Mouse (Mus musculus): ENCODE measurements around the gene Gm20388.
A peak's percentile ranks its signal among the peaks of the same experiment; 100 is the strongest.

Gm20388 gene

DNA sequence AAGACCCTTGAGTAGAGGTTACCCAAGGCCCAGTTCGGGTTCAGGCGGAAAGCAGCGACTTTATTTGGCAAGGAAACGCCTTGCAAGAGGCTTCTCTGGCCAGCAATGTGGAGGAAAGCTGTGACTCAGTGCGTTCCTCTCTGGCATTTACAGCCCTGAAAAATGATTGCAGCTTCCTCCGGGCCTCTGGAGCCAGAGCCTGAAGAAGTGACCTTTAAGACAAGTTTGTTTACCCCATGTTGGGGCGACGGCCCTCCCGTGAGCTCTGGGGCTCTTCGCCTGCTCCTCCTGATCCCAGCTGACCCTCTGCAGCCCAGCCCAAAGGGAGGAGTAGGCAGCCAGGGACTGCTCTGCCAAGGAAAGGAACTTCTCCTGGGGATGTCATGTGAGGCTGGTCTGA, 1036.6 kb downstream of the Gm20388 start:
- no peak for DNase-seq (ENCODE audit: extremely low spot score)

DNA sequence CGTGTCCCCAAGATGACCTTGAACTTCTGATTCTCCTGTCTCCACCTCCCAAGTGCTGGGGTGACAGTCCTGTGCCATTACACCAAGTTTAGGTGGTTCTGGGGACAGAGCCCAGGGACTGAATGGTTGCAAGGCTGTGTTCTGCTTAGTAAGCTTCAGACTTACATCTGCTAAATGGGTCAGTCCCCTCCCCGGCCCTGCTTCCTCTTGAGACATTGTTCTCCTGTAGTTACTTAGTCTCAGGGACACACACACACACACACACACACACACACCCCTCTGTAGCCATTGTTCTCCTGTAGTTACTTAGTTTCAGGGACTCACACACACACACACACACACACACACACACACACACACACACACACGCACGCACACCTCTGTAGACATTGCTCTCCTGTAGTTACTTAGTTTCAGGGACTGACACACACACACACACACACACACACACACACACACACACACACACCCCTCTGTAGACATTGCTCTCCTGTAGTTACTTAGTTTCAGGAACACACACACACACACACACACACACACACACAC, 1037.5 kb downstream of the Gm20388 start:
- no peak for DNase-seq (ENCODE audit: extremely low spot score)

DNA sequence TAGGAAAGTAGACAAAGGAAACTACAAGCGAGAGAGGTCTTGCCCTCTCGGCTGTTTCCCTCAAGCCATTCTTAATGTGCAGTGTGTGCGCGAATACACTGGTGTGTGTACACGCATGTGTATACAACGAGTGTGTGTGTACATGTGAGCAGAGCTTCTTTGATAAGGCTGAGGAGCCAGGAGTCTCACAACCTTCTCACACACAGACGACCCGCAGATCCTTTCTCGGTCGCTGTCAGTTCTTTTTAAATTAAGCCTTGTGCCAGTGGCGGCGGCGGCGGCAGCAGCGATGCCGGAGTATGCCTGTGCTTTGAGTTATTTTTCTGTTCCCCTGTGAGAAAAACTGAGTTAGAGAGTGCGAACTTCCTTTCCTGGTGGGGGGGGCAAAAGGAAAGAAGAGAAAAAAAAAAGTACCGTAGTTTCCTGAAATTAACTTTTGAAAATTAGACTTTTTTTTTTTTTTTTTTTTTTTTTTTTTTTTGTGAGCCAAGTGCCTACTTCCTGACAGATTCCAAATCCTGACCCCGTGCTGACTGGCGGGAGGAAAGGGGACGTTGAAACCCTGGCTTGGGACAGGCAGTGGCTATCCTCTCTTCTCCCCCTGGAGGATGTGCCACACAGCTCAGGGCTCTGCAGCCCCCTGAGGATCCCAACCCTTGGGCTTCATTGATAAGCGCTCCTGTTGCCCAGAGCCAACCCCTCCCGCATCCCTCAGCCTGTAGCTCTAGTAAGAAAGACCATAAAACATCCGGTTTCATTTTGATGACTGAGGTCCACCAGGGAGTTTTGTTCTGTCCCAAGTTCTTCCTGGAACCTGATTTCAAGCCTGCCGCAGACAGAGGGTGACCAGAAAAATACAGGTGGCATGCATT, 1038.2 kb downstream of the Gm20388 start:
- no peak for DNase-seq (ENCODE audit: extremely low spot score)

- no peak for DNase-seq (ENCODE audit: extremely low spot score)
Measured at GRCm38 (mm10) chr8:120950674-120951218, 1040.1 kb downstream of the Gm20388 start.

GRCm38 (mm10) chr8:120959470-120959891, 1048.8 kb downstream of the Gm20388 start:
- peak; percentile 75 for DNase-seq (ENCODE audit: extremely low spot score)

GRCm38 (mm10) chr8:120962606-120963380, 1052.2 kb downstream of the Gm20388 start:
- DNase-seq (ENCODE audit: extremely low spot score), result no peak

GRCm38 (mm10) chr8:120966557-120966956, 1055.9 kb downstream of the Gm20388 start:
- DNase-seq (ENCODE audit: extremely low spot score), result no peak

DNA sequence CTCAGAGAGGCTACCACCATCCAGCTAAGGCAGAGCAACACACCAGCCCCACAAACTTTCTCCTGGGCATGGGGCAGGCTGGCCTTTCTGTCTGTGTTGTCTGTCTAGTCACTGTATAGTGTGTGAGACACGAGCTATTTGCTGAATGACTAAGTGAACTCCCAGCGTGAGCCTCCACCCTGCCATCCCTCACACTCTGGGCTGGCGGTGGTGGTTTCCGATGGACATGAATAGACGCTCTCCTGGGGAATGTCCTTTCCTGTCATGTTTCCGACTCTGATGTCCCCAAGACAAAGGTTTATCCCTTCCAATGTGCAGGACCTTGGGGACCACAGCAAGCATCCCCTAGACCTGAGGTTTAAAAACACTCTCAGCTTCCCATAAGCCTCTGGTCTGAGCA, 1057.7 kb downstream of the Gm20388 start:
- no peak for DNase-seq (ENCODE audit: extremely low spot score)

GRCm38 (mm10) chr8:120970346-120970745, 1059.7 kb downstream of the Gm20388 start:
- peak; percentile 61 for DNase-seq (ENCODE audit: extremely low spot score)

DNA sequence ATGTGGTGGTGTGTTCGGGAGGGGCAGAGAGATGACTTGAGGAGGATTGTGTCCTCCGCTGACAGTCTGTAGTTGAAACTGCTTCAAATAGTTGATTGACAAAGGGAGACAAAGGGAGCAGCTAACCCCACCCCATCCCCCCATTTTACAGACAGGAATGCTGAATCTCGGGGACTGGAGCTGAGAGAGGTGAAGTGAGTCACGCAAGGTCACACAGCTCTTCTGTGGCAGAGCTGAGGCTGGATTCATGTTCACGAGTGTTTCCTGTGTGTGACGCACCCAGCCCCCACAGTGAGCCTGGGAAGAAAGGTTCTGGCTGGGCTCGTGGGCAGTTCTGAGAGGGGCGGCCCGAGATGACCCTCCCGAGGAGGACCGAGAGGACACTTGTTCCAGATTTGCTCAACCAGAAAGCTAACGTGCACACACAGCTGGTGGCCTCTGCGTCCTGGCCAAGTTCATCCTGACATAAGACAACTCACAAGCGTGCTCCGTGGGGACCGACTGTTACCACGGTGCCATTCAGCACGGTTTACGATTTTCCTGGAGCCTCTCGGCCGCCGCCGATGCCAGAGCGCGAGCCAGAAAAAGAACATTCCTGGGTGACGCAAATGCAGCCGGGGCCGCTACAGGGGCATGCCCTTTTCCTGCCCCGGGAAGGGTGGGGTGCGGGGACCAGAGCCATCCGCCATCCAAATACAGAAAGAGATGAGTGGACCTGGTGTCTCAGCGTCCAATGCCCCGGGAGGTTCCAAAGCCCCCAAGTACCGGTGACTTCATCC, 1061.2 kb downstream of the Gm20388 start:
- peak; percentile 23 for DNase-seq (ENCODE audit: extremely low spot score)

- DNase-seq (ENCODE audit: extremely low spot score), result no peak
Measured at GRCm38 (mm10) chr8:120973046-120973445, 1062.4 kb downstream of the Gm20388 start.

DNA sequence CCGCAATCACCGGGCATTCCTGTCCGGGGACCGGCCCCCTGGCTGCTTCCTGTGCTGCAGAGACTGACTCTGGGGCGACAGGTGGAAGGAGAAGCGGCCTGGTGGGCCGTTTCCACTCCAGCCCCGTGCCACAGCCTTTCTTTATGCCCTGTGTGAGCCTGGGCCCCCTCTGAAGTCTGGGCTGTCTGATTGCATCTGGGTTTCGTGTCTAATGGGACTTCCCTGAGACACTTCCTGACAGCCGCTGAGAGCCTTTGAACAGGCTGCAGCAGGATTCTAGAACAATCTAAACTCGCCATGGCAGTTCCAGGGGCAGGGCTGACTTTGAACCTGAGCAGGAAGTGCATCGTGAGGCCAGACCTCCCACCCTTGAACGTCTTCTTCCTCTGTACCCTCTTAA, 1066.5 kb downstream of the Gm20388 start:
- no peak for DNase-seq (ENCODE audit: extremely low spot score)

DNA sequence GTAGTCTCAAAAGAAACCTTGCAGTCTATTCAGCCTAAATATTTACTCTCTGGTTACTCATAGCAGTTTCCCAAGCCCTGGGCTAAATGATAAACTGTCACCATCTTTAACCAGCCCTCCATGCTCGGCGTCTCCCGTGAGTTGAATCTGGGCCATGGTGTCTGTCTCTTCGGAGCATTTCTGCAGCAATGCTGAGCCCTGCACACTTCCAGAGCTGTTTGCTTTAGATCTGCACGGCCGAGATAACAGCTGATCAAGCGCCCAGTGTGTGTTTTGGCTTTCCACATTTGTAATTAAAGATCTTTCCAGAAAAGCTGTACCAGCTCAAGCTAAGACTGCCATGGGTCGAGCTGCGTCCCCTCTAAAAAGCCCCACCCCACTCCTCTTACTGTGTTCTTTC, 1068.6 kb downstream of the Gm20388 start:
- no peak for DNase-seq (ENCODE audit: extremely low spot score)

- DNase-seq (ENCODE audit: extremely low spot score), result no peak
Measured at GRCm38 (mm10) chr8:120980948-120981347, 1070.3 kb downstream of the Gm20388 start.

DNA sequence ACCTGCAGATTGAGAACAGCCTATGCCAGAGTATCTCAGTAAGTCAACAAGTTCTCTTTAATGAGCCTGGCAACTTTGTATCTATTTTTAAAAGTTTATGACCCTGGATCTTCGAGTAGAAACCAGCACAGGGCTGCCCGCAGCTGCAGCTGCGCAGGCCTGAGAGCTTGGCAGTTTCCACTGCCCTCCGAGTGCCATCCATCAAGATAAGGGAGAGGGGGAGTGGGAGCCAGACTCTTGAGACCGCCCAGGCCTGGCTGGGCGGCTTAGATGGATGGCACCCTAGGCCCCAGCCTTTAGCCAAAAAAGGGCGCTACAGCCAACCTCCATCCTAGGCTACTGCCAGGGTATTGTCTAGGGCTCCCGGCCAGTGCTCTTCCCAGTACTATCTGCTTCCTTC, 1074.2 kb downstream of the Gm20388 start:
- no peak for DNase-seq (ENCODE audit: extremely low spot score)

- DNase-seq (ENCODE audit: extremely low spot score), result no peak
Measured at GRCm38 (mm10) chr8:120986022-120986421, 1075.4 kb downstream of the Gm20388 start.

GRCm38 (mm10) chr8:120993738-120994137, 1083.1 kb downstream of the Gm20388 start:
- DNase-seq (ENCODE audit: extremely low spot score), result no peak

GRCm38 (mm10) chr8:120995424-120995823, 1084.8 kb downstream of the Gm20388 start:
- DNase-seq (ENCODE audit: extremely low spot score), result no peak

DNA sequence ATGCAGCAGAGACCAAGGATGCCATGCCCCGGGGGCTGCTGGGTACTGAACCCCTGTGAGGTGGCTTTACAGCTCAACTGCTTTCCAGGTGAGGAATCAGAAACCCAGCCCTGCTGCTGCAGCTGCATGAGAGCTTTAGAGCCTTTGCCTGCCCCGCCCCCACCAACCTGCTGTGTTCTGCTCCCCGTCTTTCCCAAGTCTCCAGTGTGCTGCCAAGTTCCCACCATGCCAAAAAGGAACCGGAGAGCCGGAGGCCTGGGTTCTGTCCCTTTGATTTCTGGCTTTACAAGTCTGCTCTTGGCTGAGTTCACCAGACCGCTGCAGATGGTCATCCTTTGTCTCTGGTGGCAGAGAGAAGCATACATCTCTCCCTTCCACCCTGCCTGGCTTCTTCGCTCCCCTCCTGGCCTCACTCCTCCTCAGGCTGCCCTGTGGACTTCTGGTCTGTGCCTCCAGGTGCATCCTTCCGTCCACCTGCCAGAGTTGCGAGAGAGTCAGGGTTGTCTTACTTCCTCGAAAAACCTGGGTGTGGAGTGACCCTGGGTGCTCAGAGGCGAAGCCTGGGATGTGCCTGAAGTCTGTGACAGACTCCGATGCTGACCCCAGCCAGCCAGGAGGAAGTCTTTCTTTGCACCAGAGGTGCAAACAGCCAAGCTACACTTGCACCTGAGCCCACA, 1086.4 kb downstream of the Gm20388 start:
- DNase-seq (ENCODE audit: extremely low spot score), result no peak

DNA sequence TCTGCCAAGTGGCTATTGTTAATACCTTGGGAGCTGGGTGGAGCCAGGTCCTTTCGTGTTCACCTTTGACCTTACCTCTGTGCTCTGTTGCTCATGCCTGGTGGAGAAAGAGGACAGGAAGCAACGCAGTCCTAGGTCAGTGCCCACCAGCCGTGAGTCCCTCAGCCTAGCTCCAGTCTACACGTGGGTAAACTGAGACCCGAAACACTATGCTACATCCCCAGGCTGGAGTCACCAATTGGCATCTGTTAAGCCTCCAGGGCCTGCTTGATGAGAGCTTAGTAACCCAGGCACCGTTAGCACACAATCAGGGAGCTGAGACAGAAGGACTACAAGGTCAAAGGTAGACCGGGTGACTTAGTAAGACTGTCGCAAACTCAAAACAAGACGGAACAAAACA, 1087.3 kb downstream of the Gm20388 start:
- no peak for DNase-seq (ENCODE audit: extremely low spot score)

DNA sequence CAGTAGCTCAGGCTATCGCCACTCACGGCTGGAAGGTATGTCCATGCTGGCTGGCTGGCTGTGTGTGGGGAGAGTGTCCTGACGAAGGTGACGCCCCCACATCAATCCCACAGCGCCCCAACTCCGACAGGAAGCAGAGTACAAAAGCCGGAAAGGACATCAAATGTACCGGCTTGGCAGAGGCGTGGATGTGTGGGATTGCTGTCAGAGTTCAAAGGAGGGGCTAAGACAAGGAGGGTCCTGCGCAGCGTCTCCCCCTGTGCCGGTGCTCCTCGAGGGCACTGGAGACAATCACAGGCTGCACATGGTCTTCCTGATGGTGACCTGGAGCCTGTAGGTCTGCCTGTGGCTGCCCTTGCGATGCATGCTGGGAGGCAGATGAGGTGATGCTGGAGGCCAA, 1088.3 kb downstream of the Gm20388 start:
- DNase-seq (ENCODE audit: extremely low spot score), result no peak

All from embryo, embryonic 9.5 days (tissue).